Mouse (Mus musculus): ENCODE measurements around the gene Cks1b.

DNA sequence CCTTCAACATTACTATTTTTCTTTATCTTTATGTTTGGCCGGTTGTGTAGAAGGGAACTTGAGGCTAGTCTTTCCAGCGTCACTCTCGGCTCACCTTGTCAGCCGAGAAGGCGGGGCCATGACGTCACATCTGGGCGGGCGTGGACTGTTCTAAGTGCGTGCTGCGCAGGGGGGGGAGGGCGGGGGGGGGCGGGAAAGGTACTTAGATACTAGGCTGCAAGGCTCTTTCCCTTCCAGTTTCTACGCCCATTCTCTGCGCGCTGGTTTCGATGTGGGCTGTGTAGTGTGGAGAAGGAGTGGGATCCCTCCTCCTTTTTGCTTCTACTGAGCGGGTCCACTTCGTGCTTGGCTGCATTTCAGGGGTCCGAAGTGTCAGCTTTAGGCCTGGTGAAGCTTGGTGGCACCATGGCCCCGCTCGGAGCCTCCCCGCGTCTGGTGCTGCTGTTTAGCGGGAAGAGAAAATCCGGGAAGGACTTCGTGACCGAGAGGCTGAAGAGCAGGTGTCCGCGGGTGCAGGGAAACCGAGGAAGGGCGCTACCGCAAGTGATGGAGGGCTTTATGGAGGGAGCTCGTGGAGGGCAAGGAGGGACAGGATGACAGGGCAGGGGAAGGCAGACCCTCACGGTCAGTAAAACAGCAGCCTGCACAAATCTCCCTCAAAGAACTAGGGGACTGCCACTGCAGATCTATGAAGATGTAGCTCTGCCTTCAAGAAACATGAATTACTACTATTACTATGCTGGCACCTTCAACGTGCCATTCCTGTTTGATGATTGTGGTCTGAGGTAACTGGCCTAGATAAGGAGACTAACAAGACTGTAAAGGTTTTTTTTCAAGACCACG is 41.0 kb upstream of the Cks1b start:
- TF ChIP-seq CTCF (conservative IDR thresholded peaks at IDR 0.05; ENCODE audit: low read length) (no peak), NANOG (IDR thresholded peaks at IDR 0.05; ENCODE audit: borderline replicate concordance, low read length) (no peak)
